Mouse (Mus musculus) midbrain, embryonic 13.5 days (tissue): ENCODE data around the gene Gm5737. TPM values are rescaled to one million over a fixed set of nuclear protein-coding genes. Genes with fewer than 3 reads are reported as not detected.

Experiments used
- ATAC-seq: fragments of 200-750 bp; cut with Nextera tagmentation; 2 replicates; pipeline ENCODE4 v1.8.0; 2017; ENCODE audit warnings: mild to moderate bottlenecking, moderate TSS enrichment, moderate library complexity
- H3K27ac ChIP-seq: fragments of 300-500 bp; sonication (generic); 2 replicates; pipeline ENCODE4 v1.5.1; 2015; ENCODE audit warnings: inconsistent platforms, mild to moderate bottlenecking, moderate library complexity
- H3K27me3 ChIP-seq: fragments of 300-500 bp; sonication (generic); 2 replicates; pipeline ENCODE4 v1.6.1; 2015; ENCODE audit warnings: mild to moderate bottlenecking, inconsistent platforms
- H3K36me3 ChIP-seq: fragments of 300-500 bp; sonication (generic); 2 replicates; pipeline ENCODE4 v1.6.1; 2015; ENCODE audit warnings: mild to moderate bottlenecking, inconsistent platforms
- H3K4me1 ChIP-seq: fragments of 300-500 bp; sonication (generic); replicated peaks from 2 replicates; pipeline ENCODE4 v1.6.1; 2015; ENCODE audit warnings: inconsistent platforms
- H3K4me2 ChIP-seq: fragments of 300-500 bp; sonication (generic); replicated peaks from 2 replicates; pipeline ENCODE4 v1.6.1; 2015; ENCODE audit warnings: moderate library complexity, mild to moderate bottlenecking, inconsistent platforms
- H3K4me3 ChIP-seq: fragments of 300-500 bp; sonication (generic); replicated peaks from 2 replicates; pipeline ENCODE4 v1.5.1; 2015; ENCODE audit warnings: mild to moderate bottlenecking, inconsistent platforms
- H3K9ac ChIP-seq: fragments of 300-500 bp; sonication (generic); replicated peaks from 2 replicates; pipeline ENCODE4 v1.6.1; 2015; ENCODE audit warnings: mild to moderate bottlenecking, inconsistent platforms
- H3K9me3 ChIP-seq: fragments of 300-500 bp; sonication (generic); 2 replicates; pipeline ENCODE4 v1.6.1; 2016; ENCODE audit warnings: mild to moderate bottlenecking, inconsistent platforms
- WGBS: fragments of 180-500 bp; shearing (Covaris S2); methylation state at CpG from one replicate; pipeline ENCODE4 v1.1.7; 2015; 5-methylcytosine and 5-hydroxymethylcytosine counted together
- polyA plus RNA-seq: library from polyadenylated mRNA; unstranded; fragments of >200 nt; fragmentation: Nextera tagmentation; extraction: Ambion mirVana; gene quantifications from 2 replicates; pipeline ENCODE4 v1.2.1, GENCODE M21; 2015

Gm5737 gene
- polyA plus RNA-seq, 1 experiment from 2014 or later, result not detected

- 8% methylated on average over 9 of the region's 9 CpGs for WGBS
- peak overlapping the region; percentile 80 for H3K4me2 ChIP-seq
Measured at GRCm38 (mm10) chr7:120844689-120845088, 32.5 kb downstream of the Gm5737 start.

GRCm38 (mm10) chr7:120848831-120849512 lies 36.8 kb downstream of the Gm5737 start:
- Histone ChIP-seq H3K9me3 (no peaks in the 10 kb centered on the region), H3K9ac (no peak overlapping the region), H3K36me3 (no peaks in the 10 kb centered on the region), H3K27ac (no peak overlapping the region), H3K4me1 (peaks cover 18% of the 10 kb centered on the region), H3K27me3 (peaks cover 14% of the 10 kb centered on the region), H3K4me2 (no peak overlapping the region), H3K4me3 (no peak overlapping the region)
- 91% methylated on average over 3 of the region's 3 CpGs for WGBS
- no peak for ATAC-seq

More at GRCm38 (mm10) chr7:120844689-120845088, 32.5 kb downstream of the Gm5737 start:
- Histone ChIP-seq H3K9ac (peak overlapping the region; percentile 92), H3K27ac (no peak overlapping the region), H3K27me3 (peaks cover 14% of the 10 kb centered on the region), H3K9me3 (no peaks in the 10 kb centered on the region), H3K4me1 (peaks cover 18% of the 10 kb centered on the region), H3K36me3 (no peaks in the 10 kb centered on the region), H3K4me3 (peak overlapping the region; percentile 65)
- ATAC-seq, result no peak

GRCm38 (mm10) chr7:120850165-120850564 lies 38.0 kb downstream of the Gm5737 start:
- ATAC-seq, result no peak
- H3K9me3 ChIP-seq, result no peaks in the 10 kb centered on the region

DNA sequence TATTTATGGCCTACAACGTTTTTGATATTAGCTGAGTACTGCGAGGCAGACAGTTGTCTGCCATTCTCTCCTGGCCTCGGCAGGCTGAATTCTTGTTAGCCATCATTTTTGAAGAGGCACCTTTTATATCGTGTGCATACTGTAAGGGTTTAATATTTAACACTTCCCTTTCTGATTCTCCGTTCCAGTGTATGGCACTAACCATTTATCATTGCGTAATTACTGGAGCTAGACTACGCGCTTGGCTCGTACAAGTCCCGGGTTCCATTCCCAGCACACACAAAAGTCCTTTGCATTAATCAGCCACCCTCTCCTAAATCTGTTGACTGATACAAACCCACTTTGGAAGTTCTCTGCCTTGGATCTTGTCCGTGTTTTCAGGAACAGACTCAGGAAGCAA lies 47.7 kb downstream of the Gm5737 start:
- no peak for ATAC-seq
- Histone ChIP-seq H3K27me3 (no peaks in the 10 kb centered on the region), H3K4me2 (no peak overlapping the region), H3K9me3 (no peaks in the 10 kb centered on the region), H3K9ac (no peak overlapping the region), H3K4me3 (no peak overlapping the region), H3K36me3 (peaks cover 9% of the 10 kb centered on the region; the same call in 1 of the 2 replicates), H3K27ac (no peak overlapping the region), H3K4me1 (peaks cover 28% of the 10 kb centered on the region)
- 94% methylated on average over 11 of the region's 11 CpGs for WGBS

More at GRCm38 (mm10) chr7:120850165-120850564, 38.0 kb downstream of the Gm5737 start:
- no peak overlapping the region for H3K9ac ChIP-seq
- no peak overlapping the region for H3K4me3 ChIP-seq
- H3K4me1 ChIP-seq, result peaks cover 6% of the 10 kb centered on the region
- H3K4me2 ChIP-seq, result no peak overlapping the region
- 91% methylated on average over 3 of the region's 3 CpGs for WGBS
- H3K36me3 ChIP-seq, result no peaks in the 10 kb centered on the region
- peaks cover 5% of the 10 kb centered on the region for H3K27me3 ChIP-seq
- no peak overlapping the region for H3K27ac ChIP-seq

DNA sequence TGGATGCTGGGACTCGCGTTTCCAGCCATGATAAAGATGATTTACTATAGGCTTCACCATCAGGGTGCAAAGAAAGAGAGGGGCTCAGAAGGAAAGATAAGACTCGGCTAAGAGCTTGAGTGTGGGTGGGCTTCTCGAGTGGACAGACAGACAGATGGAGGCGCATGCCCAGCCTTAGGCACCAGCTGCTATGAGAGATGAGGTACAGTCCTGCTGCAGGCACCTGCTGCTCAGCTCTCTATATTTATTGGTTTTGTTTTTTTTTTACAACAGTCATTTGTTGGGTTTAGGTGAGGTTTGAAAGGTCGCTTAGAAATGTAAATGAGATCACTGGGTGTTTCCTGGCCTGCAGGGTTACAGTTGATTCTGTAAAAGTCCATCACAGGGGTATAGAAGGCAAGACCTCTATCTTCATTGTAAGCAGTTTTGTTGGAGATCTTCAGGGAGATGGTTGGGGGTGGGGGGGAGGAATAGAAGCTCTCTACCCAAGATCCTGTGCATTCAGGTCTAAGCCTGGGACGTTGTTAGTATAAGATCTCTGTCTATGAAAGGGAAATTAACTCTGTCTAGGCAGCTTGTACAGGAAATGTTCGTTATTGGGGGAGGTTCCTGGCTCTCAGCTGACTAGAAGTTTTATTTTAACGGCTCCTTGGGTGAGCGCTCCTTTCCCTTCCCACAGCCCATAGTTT lies 48.8 kb downstream of the Gm5737 start:
- Histone ChIP-seq H3K4me2 (no peak overlapping the region), H3K4me1 (peaks cover 39% of the 10 kb centered on the region), H3K9ac (no peak overlapping the region), H3K27me3 (no peaks in the 10 kb centered on the region), H3K27ac (no peak overlapping the region), H3K36me3 (peaks cover 9% of the 10 kb centered on the region; the same call in 1 of the 2 replicates), H3K9me3 (no peaks in the 10 kb centered on the region), H3K4me3 (no peak overlapping the region)
- no peak for ATAC-seq
- WGBS, result 53% methylated on average over 10 of the region's 10 CpGs

- Histone ChIP-seq H3K4me3 (no peak overlapping the region), H3K9ac (no peak overlapping the region), H3K4me2 (no peak overlapping the region), H3K27me3 (no peaks in the 10 kb centered on the region), H3K36me3 (peaks cover 9% of the 10 kb centered on the region; the same call in 1 of the 2 replicates), H3K9me3 (no peaks in the 10 kb centered on the region), H3K27ac (no peak overlapping the region), H3K4me1 (peaks cover 45% of the 10 kb centered on the region)
- 22% methylated on average over 2 of the region's 2 CpGs for WGBS
- ATAC-seq, result no peak
Measured at GRCm38 (mm10) chr7:120861488-120862047, 49.4 kb downstream of the Gm5737 start.

DNA sequence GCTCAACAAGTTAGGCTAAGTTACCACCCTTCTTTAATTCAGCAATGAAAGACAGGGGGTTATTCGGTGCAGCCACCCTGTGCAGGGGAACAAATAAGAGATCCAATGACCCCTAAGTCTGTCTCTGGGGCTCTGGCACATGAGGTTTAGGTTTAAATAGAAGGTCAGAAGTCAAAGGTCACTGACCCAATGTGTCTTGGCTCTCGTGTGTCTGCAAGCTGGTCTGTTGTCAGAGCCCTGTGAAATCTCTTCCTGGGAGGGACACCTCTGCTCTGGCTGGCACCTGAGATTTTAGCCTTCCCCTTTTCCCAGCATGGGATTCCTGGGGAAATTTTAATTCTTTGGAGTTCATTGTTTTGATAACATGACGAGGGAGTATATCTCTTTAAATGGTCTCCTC lies 50.0 kb downstream of the Gm5737 start:
- no peaks in the 10 kb centered on the region for H3K27me3 ChIP-seq
- no peaks in the 10 kb centered on the region for H3K9me3 ChIP-seq
- H3K27ac ChIP-seq, result no peak overlapping the region
- no peak for ATAC-seq
- H3K4me1 ChIP-seq, result peaks cover 49% of the 10 kb centered on the region
- no peak overlapping the region for H3K4me3 ChIP-seq
- no peak overlapping the region for H3K4me2 ChIP-seq
- peaks cover 9% of the 10 kb centered on the region; the same call in 1 of the 2 replicates for H3K36me3 ChIP-seq
- no peak overlapping the region for H3K9ac ChIP-seq
- WGBS, result 14% methylated on average over 3 of the region's 3 CpGs

DNA sequence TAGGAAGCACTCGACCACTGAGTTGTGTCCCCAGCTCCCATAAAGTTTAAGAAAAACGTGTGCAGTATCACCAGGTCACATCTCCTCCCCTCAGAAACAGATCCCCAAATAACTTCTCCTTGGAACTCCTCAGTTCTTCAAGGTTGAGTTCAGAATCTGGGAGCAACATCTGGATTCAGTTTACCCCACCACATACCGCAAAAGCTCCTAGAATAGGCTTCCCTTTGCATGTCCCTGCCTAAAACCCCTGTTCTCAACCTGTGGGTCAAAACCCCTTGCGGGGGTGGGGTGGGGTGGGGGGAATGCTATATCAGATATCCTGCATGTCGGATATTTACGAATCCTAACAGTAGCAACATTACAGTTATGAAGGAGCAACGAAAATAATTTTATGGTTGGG lies 50.5 kb downstream of the Gm5737 start:
- H3K9ac ChIP-seq, result no peak overlapping the region
- H3K9me3 ChIP-seq, result no peaks in the 10 kb centered on the region
- H3K36me3 ChIP-seq, result peaks cover 9% of the 10 kb centered on the region; the same call in 1 of the 2 replicates
- no peaks in the 10 kb centered on the region for H3K27me3 ChIP-seq
- no peak for ATAC-seq
- WGBS, result 69% methylated on average over 7 of the region's 7 CpGs
- H3K4me1 ChIP-seq, result peaks cover 49% of the 10 kb centered on the region
- no peak overlapping the region for H3K27ac ChIP-seq
- no peak overlapping the region for H3K4me3 ChIP-seq
- H3K4me2 ChIP-seq, result no peak overlapping the region

DNA sequence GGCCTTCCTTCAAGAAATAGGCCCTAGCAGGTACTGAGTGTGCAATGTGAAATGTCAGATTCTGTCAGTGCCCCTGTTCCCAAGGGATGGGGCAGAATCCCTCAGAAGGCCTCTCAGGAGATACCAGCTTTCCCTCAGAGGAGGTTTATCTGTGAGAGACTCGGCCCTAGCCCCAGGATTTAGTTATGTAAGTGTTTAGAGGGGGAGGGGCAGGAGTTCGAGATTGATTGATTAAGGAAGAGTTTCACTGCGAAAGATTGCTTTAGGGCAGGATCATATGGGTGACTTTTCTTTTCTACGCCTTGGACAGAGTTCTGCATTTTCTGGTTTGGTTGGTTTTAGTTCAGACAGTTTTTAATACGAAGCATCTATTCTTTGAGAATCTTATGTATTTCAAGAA lies 51.3 kb downstream of the Gm5737 start:
- Histone ChIP-seq H3K27me3 (no peaks in the 10 kb centered on the region), H3K9me3 (no peaks in the 10 kb centered on the region), H3K9ac (no peak overlapping the region), H3K4me3 (no peak overlapping the region), H3K4me2 (no peak overlapping the region), H3K4me1 (peaks cover 49% of the 10 kb centered on the region), H3K36me3 (peaks cover 6% of the 10 kb centered on the region; the same call in 1 of the 2 replicates), H3K27ac (no peak overlapping the region)
- no peak for ATAC-seq
- 54% methylated on average over 5 of the region's 5 CpGs for WGBS

DNA sequence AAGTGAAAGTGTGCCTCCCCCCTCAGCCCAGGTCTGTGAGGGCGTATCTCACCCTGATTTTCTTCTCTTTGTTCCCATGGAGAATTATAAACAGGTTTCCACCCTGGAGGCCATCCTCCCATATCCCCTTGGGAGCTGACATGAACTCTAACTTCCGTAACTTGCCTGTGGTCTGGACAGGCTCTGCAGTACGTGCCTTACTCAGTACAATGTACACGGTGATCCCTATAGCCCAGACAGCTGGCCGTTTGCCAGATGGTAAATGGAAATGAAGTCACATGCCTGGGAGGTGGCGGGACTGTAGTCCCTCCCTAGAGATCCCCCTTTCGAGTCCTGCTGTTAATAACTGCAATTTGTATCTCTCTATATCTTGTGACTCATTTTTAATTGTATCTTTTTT lies 52.9 kb downstream of the Gm5737 start:
- no peaks in the 10 kb centered on the region for H3K27me3 ChIP-seq
- H3K27ac ChIP-seq, result peak overlapping the region; percentile 67; the same call in 1 of the 2 replicates
- no peaks in the 10 kb centered on the region for H3K9me3 ChIP-seq
- H3K4me3 ChIP-seq, result no peak overlapping the region
- H3K4me2 ChIP-seq, result peak overlapping the region; percentile 21; the same call in 1 of the 2 replicates
- WGBS, result 5% methylated on average over 7 of the region's 7 CpGs
- no peak overlapping the region for H3K9ac ChIP-seq
- peak; percentile 93 for ATAC-seq
- H3K36me3 ChIP-seq, result no peaks in the 10 kb centered on the region
- H3K4me1 ChIP-seq, result peaks cover 52% of the 10 kb centered on the region

- H3K9me3 ChIP-seq, result no peaks in the 10 kb centered on the region
- peaks cover 52% of the 10 kb centered on the region for H3K4me1 ChIP-seq
- H3K36me3 ChIP-seq, result no peaks in the 10 kb centered on the region
- peak overlapping the region; percentile 67 for H3K27ac ChIP-seq
- H3K4me2 ChIP-seq, result no peak overlapping the region
- no peak overlapping the region for H3K4me3 ChIP-seq
- no peak overlapping the region for H3K9ac ChIP-seq
- no peak for ATAC-seq
- WGBS, result 45% methylated on average over 4 of the region's 4 CpGs
- no peaks in the 10 kb centered on the region for H3K27me3 ChIP-seq
Measured at GRCm38 (mm10) chr7:120865832-120866231, 53.7 kb downstream of the Gm5737 start.

- Histone ChIP-seq H3K36me3 (no peaks in the 10 kb centered on the region), H3K4me2 (no peak overlapping the region), H3K4me3 (no peak overlapping the region), H3K9me3 (no peaks in the 10 kb centered on the region), H3K27ac (no peak overlapping the region), H3K27me3 (no peaks in the 10 kb centered on the region), H3K9ac (no peak overlapping the region), H3K4me1 (peaks cover 48% of the 10 kb centered on the region)
- ATAC-seq, result no peak
- 84% methylated on average over 2 of the region's 2 CpGs for WGBS
Measured at GRCm38 (mm10) chr7:120866684-120867083, 54.5 kb downstream of the Gm5737 start.
